Mouse (Mus musculus) ES-Bruce4 (cell line): Measurements from ENCODE around the gene Anxa6. TPM values are rescaled to one million over a fixed set of nuclear protein-coding genes. Genes with fewer than 3 reads are reported as not detected.
A peak's percentile ranks its signal among the peaks of the same experiment; 100 is the strongest.

Experiments used
- H3K27ac ChIP-seq: 2 replicates; pipeline ENCODE4 v1.5.1; 2012; ENCODE audit warnings: low read length, inconsistent platforms; ENCODE audit not compliant: insufficient read depth
- H3K27me3 ChIP-seq: 2 replicates; pipeline ENCODE4 v1.6.1; 2012; ENCODE audit warnings: mild to moderate bottlenecking, low read length, inconsistent platforms; ENCODE audit not compliant: control insufficient read depth, poor library complexity, insufficient read depth, severe bottlenecking
- H3K36me3 ChIP-seq: 2 replicates; pipeline ENCODE4 v1.6.1; 2012; ENCODE audit warnings: inconsistent platforms, mild to moderate bottlenecking, low read length, moderate library complexity; ENCODE audit not compliant: control insufficient read depth, poor library complexity, insufficient read depth, severe bottlenecking
- H3K4me1 ChIP-seq: one replicate; pipeline ENCODE4 v1.8.1; 2011; ENCODE audit warnings: low read length; ENCODE audit not compliant: control insufficient read depth, insufficient read depth
- H3K4me3 ChIP-seq: 2 replicates; pipeline ENCODE4 v1.5.1; 2011; ENCODE audit warnings: low read depth, mild to moderate bottlenecking, low read length
- H3K9ac ChIP-seq: 2 replicates; pipeline ENCODE4 v1.6.1; 2012; ENCODE audit warnings: low read depth, mild to moderate bottlenecking, inconsistent platforms; ENCODE audit not compliant: poor library complexity, severe bottlenecking
- H3K9me3 ChIP-seq: replicated peaks from 2 replicates; pipeline ENCODE4 v1.6.1; 2012; ENCODE audit warnings: mild to moderate bottlenecking, low read length, inconsistent platforms; ENCODE audit not compliant: control insufficient read depth, poor library complexity, insufficient read depth, severe bottlenecking
- CTCF ChIP-seq: IDR thresholded peaks from one replicate; pipeline ENCODE4 v1.8.1; 2011; ENCODE audit warnings: low read depth, low read length
- EP300 ChIP-seq: IDR thresholded peaks from 2 replicates; pipeline ENCODE4 v1.6.1; 2011; ENCODE audit warnings: low read depth, low read length; ENCODE audit not compliant: insufficient read depth
- POLR2A ChIP-seq: IDR thresholded peaks from one replicate; pipeline ENCODE4 v1.8.1; 2011; ENCODE audit warnings: low read length; ENCODE audit not compliant: insufficient read depth
- polyA plus RNA-seq: library from polyadenylated mRNA; stranded (reverse); fragments of >200 nt; gene quantifications from 2 replicates; pipeline ENCODE4 v1.2.4, GENCODE M21; 2011; ENCODE audit warnings: low read depth; ENCODE audit not compliant: missing spikeins, insufficient read depth, insufficient read length

Anxa6 gene
- polyA plus RNA-seq, 1 experiment, result 76.1 TPM

- no peaks in the 10 kb centered on the region for H3K36me3 ChIP-seq
- peaks cover 7% of the 10 kb centered on the region for H3K4me1 ChIP-seq
- H3K27ac ChIP-seq, result no peak overlapping the region
- H3K4me3 ChIP-seq, result peak overlapping the region; percentile 57; the same call in 1 of the 2 replicates
- H3K9ac ChIP-seq, result peak overlapping the region; percentile 93
- TF ChIP-seq CTCF (no peak), EP300 (no peak), POLR2A (no peak)
- no peaks in the 10 kb centered on the region for H3K9me3 ChIP-seq
- no peaks in the 10 kb centered on the region for H3K27me3 ChIP-seq
Observed at GRCm38 (mm10) chr11:54954716-54955115, 78.5 kb downstream of the Anxa6 start.

GRCm38 (mm10) chr11:54953993-54954446, 79.2 kb downstream of the Anxa6 start:
- H3K4me3 ChIP-seq, result peak overlapping the region; percentile 2; the same call in 1 of the 2 replicates
- H3K9ac ChIP-seq, result no peak overlapping the region
- H3K9me3 ChIP-seq, result no peaks in the 10 kb centered on the region
- TF ChIP-seq CTCF (no peak), EP300 (no peak), POLR2A (no peak)
- no peaks in the 10 kb centered on the region for H3K36me3 ChIP-seq
- no peaks in the 10 kb centered on the region for H3K27me3 ChIP-seq
- peaks cover 3% of the 10 kb centered on the region for H3K4me1 ChIP-seq
- H3K27ac ChIP-seq, result peak overlapping the region; percentile 6; the same call in 1 of the 2 replicates

GRCm38 (mm10) chr11:54952651-54953050, 80.6 kb downstream of the Anxa6 start:
- H3K36me3 ChIP-seq, result peaks cover under 1% of the 10 kb centered on the region; the same call in 1 of the 2 replicates
- H3K9me3 ChIP-seq, result no peaks in the 10 kb centered on the region
- no peaks in the 10 kb centered on the region for H3K27me3 ChIP-seq
- no peak overlapping the region for H3K27ac ChIP-seq
- H3K4me3 ChIP-seq, result no peak overlapping the region
- TF ChIP-seq CTCF (no peak), EP300 (no peak), POLR2A (no peak)
- peaks cover 3% of the 10 kb centered on the region for H3K4me1 ChIP-seq
- H3K9ac ChIP-seq, result no peak overlapping the region

- Histone ChIP-seq H3K36me3 (peaks cover 4% of the 10 kb centered on the region; the same call in 1 of the 2 replicates), H3K27ac (no peak overlapping the region), H3K4me1 (no peaks in the 10 kb centered on the region), H3K9me3 (no peaks in the 10 kb centered on the region), H3K9ac (no peak overlapping the region), H3K27me3 (no peaks in the 10 kb centered on the region), H3K4me3 (no peak overlapping the region)
- no peak for TF ChIP-seq EP300
- no peak for TF ChIP-seq POLR2A
- no peak for TF ChIP-seq CTCF
Observed at GRCm38 (mm10) chr11:54950684-54951083, 82.6 kb downstream of the Anxa6 start.

GRCm38 (mm10) chr11:54949717-54950116, 83.5 kb downstream of the Anxa6 start:
- no peak overlapping the region for H3K4me3 ChIP-seq
- H3K36me3 ChIP-seq, result peaks cover 4% of the 10 kb centered on the region; the same call in 1 of the 2 replicates
- no peak overlapping the region for H3K27ac ChIP-seq
- H3K9me3 ChIP-seq, result no peaks in the 10 kb centered on the region
- peaks cover 3% of the 10 kb centered on the region for H3K4me1 ChIP-seq
- H3K27me3 ChIP-seq, result no peaks in the 10 kb centered on the region
- H3K9ac ChIP-seq, result no peak overlapping the region
- TF ChIP-seq EP300, result no peak
- TF ChIP-seq POLR2A, result no peak
- TF ChIP-seq CTCF, result no peak

- no peak for TF ChIP-seq EP300
- no peak for TF ChIP-seq POLR2A
- TF ChIP-seq CTCF, result no peak
- H3K36me3 ChIP-seq, result peaks cover 4% of the 10 kb centered on the region; the same call in 1 of the 2 replicates
- peaks cover 12% of the 10 kb centered on the region for H3K4me1 ChIP-seq
- no peak overlapping the region for H3K4me3 ChIP-seq
- H3K9me3 ChIP-seq, result no peaks in the 10 kb centered on the region
- no peak overlapping the region for H3K9ac ChIP-seq
- peak overlapping the region; percentile 48; the same call in 1 of the 2 replicates for H3K27ac ChIP-seq
- H3K27me3 ChIP-seq, result no peaks in the 10 kb centered on the region
Observed at GRCm38 (mm10) chr11:54944702-54945101, 88.5 kb downstream of the Anxa6 start.
